Mouse (Mus musculus): ENCODE measurements around the gene A930033H14Rik. TPM values are rescaled to one million over a fixed set of nuclear protein-coding genes. Genes with fewer than 3 reads are reported as not detected.

The A930033H14Rik gene
- polyA plus RNA-seq, 1 experiment from 2014 or later, result 1.4 TPM

DNA sequence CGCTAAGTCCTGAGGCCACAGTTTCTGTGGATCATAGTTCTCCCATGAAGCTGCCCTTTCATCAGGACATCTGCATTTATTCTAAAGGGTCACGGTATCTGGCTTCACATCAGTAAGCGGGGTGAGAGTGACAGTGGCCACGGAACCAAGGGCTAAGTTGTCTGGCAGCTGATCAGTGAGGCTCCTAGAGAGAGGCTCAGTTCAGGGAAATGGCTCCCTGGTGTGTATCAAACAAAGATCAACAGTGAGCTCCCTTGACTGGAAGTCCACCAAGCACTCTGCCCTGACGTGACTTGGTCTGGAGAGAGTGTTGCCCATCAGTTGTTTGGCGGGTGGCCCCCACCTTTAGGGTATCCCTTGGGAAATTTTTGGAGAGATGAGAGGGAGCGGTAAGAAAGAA is 11.4 kb upstream of the A930033H14Rik start:
- Histone ChIP-seq H3K4me2 (no peak overlapping the region), H3K4me1 (no peaks in the 10 kb centered on the region), H3K9me3 (replicated peaks) (no peaks in the 10 kb centered on the region), H3K27ac (replicated peaks) (no peak overlapping the region), H3K9ac (replicated peaks) (no peak overlapping the region), H3K4me3 (replicated peaks) (no peak overlapping the region), H3K36me3 (no peaks in the 10 kb centered on the region), H3K27me3 (replicated peaks) (no peaks in the 10 kb centered on the region)
- no peak for ATAC-seq (ENCODE audit: low FRiP score)
- 72% methylated on average over 7 of the region's 7 CpGs for WGBS

DNA sequence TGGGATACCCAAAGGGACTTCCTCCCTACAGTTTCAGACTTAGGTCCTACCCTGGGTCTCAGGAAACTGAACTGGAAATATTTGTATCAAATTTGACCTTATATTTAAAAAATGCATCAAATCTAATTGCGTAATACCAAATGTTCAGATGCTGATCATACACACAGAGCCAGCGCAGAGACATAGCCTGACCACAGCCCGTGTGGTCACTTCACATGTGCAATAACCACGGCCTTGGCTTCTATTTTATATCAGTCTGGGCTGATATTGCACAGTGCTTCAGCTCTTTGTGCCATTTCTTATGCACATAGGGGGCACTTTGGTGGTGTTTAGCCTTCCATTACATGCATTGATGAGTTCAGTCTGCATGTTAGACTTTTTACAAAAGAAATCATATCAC is 10.3 kb upstream of the A930033H14Rik start:
- no peak overlapping the region for H3K27ac ChIP-seq (replicated peaks)
- H3K4me1 ChIP-seq, result no peaks in the 10 kb centered on the region
- no peaks in the 10 kb centered on the region for H3K27me3 ChIP-seq (replicated peaks)
- H3K36me3 ChIP-seq, result peaks cover 2% of the 10 kb centered on the region; the same call in 1 of the 2 replicates
- WGBS, result 98% methylated on average over 4 of the region's 4 CpGs
- ATAC-seq (ENCODE audit: low FRiP score), result no peak
- no peak overlapping the region for H3K9ac ChIP-seq (replicated peaks)
- H3K4me2 ChIP-seq, result no peak overlapping the region
- H3K9me3 ChIP-seq (replicated peaks), result no peaks in the 10 kb centered on the region
- H3K4me3 ChIP-seq (replicated peaks), result no peak overlapping the region

DNA sequence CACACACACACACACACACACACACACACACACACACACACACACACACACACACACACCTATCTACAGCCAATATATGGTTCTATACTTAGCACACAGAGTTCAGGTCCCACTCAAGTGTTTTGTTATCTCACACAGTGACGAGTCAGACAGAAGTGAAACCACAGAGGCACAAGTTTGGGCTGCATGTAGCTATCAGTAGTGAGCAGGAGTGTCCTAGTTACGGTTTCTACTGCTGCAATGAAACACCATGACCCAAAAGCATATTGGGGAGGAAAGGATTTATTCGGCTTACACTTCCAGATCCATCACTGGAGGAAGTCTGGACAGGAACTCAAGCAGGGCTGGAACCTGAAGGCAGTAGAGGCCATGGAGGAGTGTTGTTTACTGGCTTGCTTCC is 9.1 kb upstream of the A930033H14Rik start:
- H3K27ac ChIP-seq (replicated peaks), result no peak overlapping the region
- no peaks in the 10 kb centered on the region for H3K9me3 ChIP-seq (replicated peaks)
- no peak overlapping the region for H3K4me2 ChIP-seq
- no peaks in the 10 kb centered on the region for H3K27me3 ChIP-seq (replicated peaks)
- peaks cover 4% of the 10 kb centered on the region; the same call in 1 of the 2 replicates for H3K36me3 ChIP-seq
- no peak for ATAC-seq (ENCODE audit: low FRiP score)
- H3K9ac ChIP-seq (replicated peaks), result no peak overlapping the region
- H3K4me3 ChIP-seq (replicated peaks), result no peak overlapping the region
- 91% methylated on average over 3 of the region's 3 CpGs for WGBS
- H3K4me1 ChIP-seq, result no peaks in the 10 kb centered on the region

DNA sequence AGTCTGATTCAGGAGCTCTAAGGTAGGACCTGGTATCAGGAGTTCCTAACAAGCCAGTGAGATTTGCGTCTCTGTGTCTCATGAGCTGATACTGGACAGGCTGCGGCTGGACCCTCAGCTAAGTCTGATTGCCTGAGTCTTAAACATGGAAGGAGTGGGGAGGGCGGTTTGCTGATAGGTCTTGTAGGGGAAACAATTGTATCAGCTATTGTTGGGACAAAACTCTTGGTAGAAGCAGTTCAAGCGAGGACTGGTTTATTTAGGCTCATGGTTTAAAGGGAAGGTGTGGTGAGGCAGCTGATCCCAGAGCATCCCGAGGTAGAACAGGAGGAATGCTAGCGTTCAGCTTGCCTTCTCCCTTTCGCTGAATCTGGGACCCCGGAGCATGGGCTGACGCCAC is 8.2 kb upstream of the A930033H14Rik start:
- H3K27ac ChIP-seq (replicated peaks), result no peak overlapping the region
- no peak overlapping the region for H3K9ac ChIP-seq (replicated peaks)
- no peak for ATAC-seq (ENCODE audit: low FRiP score)
- no peaks in the 10 kb centered on the region for H3K9me3 ChIP-seq (replicated peaks)
- H3K4me2 ChIP-seq, result no peak overlapping the region
- H3K4me3 ChIP-seq (replicated peaks), result no peak overlapping the region
- H3K4me1 ChIP-seq, result no peaks in the 10 kb centered on the region
- peaks cover 4% of the 10 kb centered on the region; the same call in 1 of the 2 replicates for H3K36me3 ChIP-seq
- WGBS, result 98% methylated on average over 9 of the region's 9 CpGs
- no peaks in the 10 kb centered on the region for H3K27me3 ChIP-seq (replicated peaks)

DNA sequence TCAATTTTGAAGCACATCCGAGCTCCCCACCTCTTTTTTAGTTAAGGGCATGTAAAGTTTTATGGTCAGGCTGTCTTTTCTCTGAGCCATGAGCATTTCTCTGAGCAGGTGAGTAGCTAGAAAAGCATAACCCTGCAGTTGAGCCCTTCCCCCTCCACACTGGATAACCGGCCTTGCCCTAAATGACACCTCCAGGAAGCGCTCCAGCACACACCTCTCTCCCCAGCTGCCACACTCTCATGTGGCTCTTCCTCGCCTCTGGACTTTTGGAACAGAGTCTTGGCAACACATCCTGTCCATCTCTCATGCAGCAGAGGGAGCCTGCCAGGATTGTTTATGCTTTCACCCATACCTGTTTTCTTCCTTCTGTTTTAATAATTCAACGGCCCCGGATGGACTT is 7.4 kb upstream of the A930033H14Rik start:
- H3K36me3 ChIP-seq, result peaks cover 4% of the 10 kb centered on the region; the same call in 1 of the 2 replicates

DNA sequence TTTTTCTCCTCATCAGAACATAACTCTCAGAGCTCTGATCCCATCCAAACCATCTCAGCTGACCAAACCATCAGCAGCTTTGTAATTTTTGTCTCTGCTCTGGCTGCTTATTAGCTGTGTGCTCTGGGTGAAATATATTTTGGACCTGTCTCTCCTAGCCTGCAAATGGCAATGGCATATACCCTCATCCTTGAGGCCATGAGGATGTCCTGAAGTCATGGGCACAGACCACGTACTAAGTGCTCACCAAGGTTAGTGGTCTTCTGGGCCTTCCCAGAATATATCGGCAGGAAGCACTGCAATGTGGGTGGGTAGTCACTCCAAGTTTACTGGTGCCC is 6.4 kb upstream of the A930033H14Rik start:
- peaks cover 3% of the 10 kb centered on the region for H3K4me1 ChIP-seq
- H3K4me3 ChIP-seq (replicated peaks), result no peak overlapping the region
- H3K9me3 ChIP-seq (replicated peaks), result no peaks in the 10 kb centered on the region
- H3K36me3 ChIP-seq, result peaks cover 4% of the 10 kb centered on the region; the same call in 1 of the 2 replicates
- no peaks in the 10 kb centered on the region for H3K27me3 ChIP-seq (replicated peaks)
- no peak overlapping the region for H3K27ac ChIP-seq (replicated peaks)
- H3K9ac ChIP-seq (replicated peaks), result no peak overlapping the region
- WGBS, result 94% methylated on average over 2 of the region's 2 CpGs
- ATAC-seq (ENCODE audit: low FRiP score), result no peak
- no peak overlapping the region for H3K4me2 ChIP-seq

More for the DNA sequence above, 7.4 kb upstream of the A930033H14Rik start:
- H3K9ac ChIP-seq (replicated peaks), result no peak overlapping the region
- no peak for ATAC-seq (ENCODE audit: low FRiP score)
- WGBS, result 81% methylated on average over 6 of the region's 6 CpGs
- no peak overlapping the region for H3K4me2 ChIP-seq
- no peaks in the 10 kb centered on the region for H3K27me3 ChIP-seq (replicated peaks)
- H3K27ac ChIP-seq (replicated peaks), result no peak overlapping the region
- H3K9me3 ChIP-seq (replicated peaks), result no peaks in the 10 kb centered on the region
- no peaks in the 10 kb centered on the region for H3K4me1 ChIP-seq
- H3K4me3 ChIP-seq (replicated peaks), result no peak overlapping the region

DNA sequence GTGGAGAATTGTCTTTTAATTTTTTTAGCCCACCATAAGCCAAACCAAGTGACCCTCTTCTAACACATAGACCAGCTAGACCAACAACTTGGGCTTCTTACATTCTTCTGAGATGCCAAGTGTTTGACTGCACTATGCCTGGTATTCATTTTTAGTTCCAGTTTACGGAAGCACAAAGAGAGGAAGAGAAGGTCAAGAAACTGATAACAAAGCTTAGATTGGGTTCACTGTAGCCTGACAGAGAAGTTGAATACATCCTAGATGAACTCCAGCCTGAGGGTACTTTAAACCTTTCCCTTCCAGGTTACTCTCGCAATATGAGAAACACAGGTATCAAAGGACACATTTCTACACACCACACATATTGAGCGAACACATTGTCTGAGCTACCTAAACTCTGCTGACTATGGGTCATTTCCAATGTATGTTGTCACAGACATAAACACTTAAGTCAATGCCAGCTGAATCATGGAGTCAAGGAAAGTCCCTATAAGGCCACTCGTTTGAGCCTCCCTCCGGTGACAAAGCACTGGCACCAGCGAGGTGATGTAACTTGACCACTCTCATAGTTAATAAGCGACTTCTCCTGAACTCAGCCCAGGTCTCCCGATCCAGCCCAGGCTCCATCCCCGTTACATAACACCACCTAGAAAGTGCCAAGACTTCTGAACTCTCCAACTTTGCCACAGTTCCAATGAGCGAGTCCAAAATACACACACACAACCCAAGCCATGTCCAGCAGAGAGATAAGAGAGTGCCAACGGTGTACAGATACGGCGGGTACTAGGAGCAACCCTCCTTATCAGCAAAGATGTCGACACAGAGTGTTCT is 5.8 kb upstream of the A930033H14Rik start:
- Histone ChIP-seq H3K4me1 (peaks cover 9% of the 10 kb centered on the region), H3K27me3 (replicated peaks) (no peaks in the 10 kb centered on the region), H3K4me3 (replicated peaks) (no peak overlapping the region), H3K4me2 (no peak overlapping the region), H3K9ac (replicated peaks) (no peak overlapping the region), H3K36me3 (peaks cover 4% of the 10 kb centered on the region; the same call in 1 of the 2 replicates), H3K27ac (replicated peaks) (no peak overlapping the region), H3K9me3 (replicated peaks) (no peaks in the 10 kb centered on the region)
- no peak for ATAC-seq (ENCODE audit: low FRiP score)
- WGBS, result 94% methylated on average over 14 of the region's 14 CpGs

DNA sequence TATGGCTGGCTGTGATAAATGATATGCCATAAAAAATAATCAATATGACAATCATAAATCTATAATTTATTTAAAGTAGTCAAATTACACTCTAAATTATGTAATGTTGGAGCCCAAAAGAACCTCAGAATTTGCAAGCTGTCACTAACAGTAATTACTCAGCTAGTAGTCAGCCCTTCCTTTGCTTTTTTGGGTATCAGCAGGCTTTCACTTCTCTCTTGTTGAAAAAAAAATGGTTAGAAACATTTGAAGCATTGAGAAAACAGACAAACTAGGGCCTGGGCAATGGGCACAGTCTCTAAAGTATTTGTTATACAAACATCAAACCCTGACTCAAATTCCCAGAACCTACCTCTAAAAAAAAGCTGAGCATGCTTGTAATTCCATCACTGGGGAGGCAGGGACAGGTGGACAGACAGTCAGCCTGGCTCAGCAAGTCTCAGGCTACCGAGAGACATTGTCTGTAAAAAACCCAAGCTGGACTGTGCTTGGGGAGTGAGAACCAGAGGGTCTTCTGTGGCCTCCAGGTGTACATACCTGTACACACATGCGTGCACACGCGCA is 4.3 kb upstream of the A930033H14Rik start:
- Histone ChIP-seq H3K4me2 (no peak overlapping the region), H3K27me3 (replicated peaks) (no peaks in the 10 kb centered on the region), H3K4me3 (replicated peaks) (no peak overlapping the region), H3K9ac (replicated peaks) (no peak overlapping the region), H3K27ac (replicated peaks) (no peak overlapping the region), H3K36me3 (peaks cover 4% of the 10 kb centered on the region; the same call in 1 of the 2 replicates), H3K9me3 (replicated peaks) (no peaks in the 10 kb centered on the region), H3K4me1 (peaks cover 11% of the 10 kb centered on the region)
- ATAC-seq (ENCODE audit: low FRiP score), result no peak
- WGBS, result 89% methylated on average over 4 of the region's 4 CpGs

DNA sequence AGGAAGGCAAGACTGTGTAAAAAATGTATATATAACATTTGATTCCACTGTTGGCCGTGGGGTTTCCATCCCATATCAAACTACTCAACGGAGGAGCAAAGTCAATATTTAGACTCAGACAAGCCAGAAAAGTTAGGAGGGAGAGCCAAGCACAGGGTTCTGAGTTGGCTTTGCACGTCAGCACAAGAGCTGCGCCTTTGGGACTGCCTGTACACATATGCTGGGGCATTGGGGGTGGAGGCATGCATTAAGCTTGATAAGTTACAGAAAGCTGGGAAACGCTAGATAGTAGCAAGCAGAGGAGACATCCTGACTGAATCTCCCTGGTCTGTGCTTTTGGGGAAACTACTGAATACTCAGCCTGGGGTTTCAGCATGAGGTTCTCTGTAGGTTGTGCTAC is 1.1 kb upstream of the A930033H14Rik start:
- Histone ChIP-seq H3K9ac (replicated peaks) (peak overlapping the region; percentile 90), H3K27ac (replicated peaks) (peak overlapping the region; percentile 97; the same call in 1 of the 2 replicates), H3K4me2 (peak overlapping the region; percentile 87), H3K36me3 (peaks cover 4% of the 10 kb centered on the region; the same call in 1 of the 2 replicates), H3K4me3 (replicated peaks) (peak overlapping the region; percentile 78), H3K9me3 (replicated peaks) (no peaks in the 10 kb centered on the region), H3K4me1 (peaks cover 22% of the 10 kb centered on the region), H3K27me3 (replicated peaks) (no peaks in the 10 kb centered on the region)
- WGBS, result 29% methylated on average over 5 of the region's 5 CpGs
- no peak for ATAC-seq (ENCODE audit: low FRiP score)

DNA sequence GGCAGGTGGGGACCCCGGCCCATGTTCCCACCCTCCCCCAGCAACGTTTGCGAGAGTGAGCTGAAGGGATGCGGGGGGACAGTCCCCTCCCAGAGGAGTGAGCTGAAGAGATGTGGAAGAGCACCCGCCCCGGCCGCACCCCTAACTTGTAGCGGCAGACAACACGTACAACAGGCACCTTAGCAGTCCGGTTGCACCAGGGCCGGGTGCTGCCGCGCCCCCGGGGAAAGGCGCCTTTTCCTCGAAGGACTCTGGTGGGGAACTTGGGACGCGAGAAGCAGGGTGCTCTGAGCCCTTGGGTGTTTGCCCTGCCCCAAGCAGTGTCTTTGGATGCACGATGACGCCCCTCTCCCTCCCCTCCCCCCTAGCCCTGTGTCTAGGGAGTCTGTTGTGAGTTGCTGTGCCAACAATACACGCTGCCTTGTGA is 566 bp upstream of the A930033H14Rik start:
- H3K27me3 ChIP-seq (replicated peaks), result no peaks in the 10 kb centered on the region
- peaks cover 22% of the 10 kb centered on the region for H3K4me1 ChIP-seq
- ATAC-seq (ENCODE audit: low FRiP score), result peak; percentile 55
- peak overlapping the region; percentile 90 for H3K9ac ChIP-seq (replicated peaks)
- H3K27ac ChIP-seq (replicated peaks), result peak overlapping the region; percentile 97
- WGBS, result 0% methylated on average over 21 of the region's 21 CpGs
- H3K9me3 ChIP-seq (replicated peaks), result no peaks in the 10 kb centered on the region
- H3K36me3 ChIP-seq, result peaks cover 4% of the 10 kb centered on the region; the same call in 1 of the 2 replicates
- H3K4me2 ChIP-seq, result peak overlapping the region; percentile 87
- H3K4me3 ChIP-seq (replicated peaks), result peak overlapping the region; percentile 78

DNA sequence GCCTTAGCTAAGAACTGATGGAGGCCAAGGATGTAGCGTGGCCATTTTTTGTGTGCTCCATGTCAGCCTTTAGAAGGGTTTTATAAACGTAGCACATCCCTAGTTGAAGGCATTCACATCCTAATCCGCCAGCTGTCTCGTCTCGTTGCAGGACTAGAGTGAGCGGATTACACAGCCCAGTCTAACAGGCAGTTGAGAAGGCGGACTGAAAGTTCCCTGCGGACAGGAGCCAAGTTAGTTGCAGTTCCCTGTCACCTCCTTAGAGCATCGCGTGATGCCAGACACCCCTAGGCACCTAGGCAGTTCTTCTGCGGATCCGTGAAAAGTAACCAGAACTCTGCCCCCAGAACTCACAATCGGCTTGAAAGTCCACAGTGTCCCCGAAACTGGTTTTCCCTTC is 922 bp downstream of the A930033H14Rik start:
- WGBS, result 5% methylated on average over 14 of the region's 14 CpGs
- H3K4me1 ChIP-seq, result peaks cover 22% of the 10 kb centered on the region
- H3K4me3 ChIP-seq (replicated peaks), result peak overlapping the region; percentile 78
- H3K9me3 ChIP-seq (replicated peaks), result no peaks in the 10 kb centered on the region
- H3K27ac ChIP-seq (replicated peaks), result peak overlapping the region; percentile 97
- H3K27me3 ChIP-seq (replicated peaks), result no peaks in the 10 kb centered on the region
- no peaks in the 10 kb centered on the region for H3K36me3 ChIP-seq
- ATAC-seq (ENCODE audit: low FRiP score), result peak; percentile 7; the same call in 1 of the 2 replicates
- H3K4me2 ChIP-seq, result peak overlapping the region; percentile 87
- H3K9ac ChIP-seq (replicated peaks), result peak overlapping the region; percentile 90

DNA sequence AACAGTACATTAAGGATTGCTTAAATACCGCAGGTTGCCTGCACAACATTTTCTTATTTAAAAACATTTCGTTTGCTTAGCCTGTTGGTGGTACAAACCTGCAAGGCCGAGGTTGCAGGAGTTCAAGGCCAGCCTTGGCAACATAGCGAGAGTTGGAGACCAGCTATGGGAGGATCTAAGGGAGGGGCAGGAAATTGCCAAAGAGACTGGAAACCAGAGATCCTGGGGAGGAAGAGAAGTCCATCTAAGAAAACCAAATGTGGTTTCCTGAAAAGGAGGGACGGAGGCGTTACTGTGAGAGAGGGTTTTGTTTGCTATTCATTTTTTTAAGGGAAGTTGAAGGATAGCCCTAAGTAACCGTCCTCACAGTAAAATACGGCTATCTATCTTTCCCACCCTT is 1.3 kb downstream of the A930033H14Rik start:
- peak overlapping the region; percentile 78 for H3K4me3 ChIP-seq (replicated peaks)
- H3K27me3 ChIP-seq (replicated peaks), result no peaks in the 10 kb centered on the region
- no peaks in the 10 kb centered on the region for H3K9me3 ChIP-seq (replicated peaks)
- H3K36me3 ChIP-seq, result no peaks in the 10 kb centered on the region
- 69% methylated on average over 8 of the region's 8 CpGs for WGBS
- H3K4me1 ChIP-seq, result peaks cover 22% of the 10 kb centered on the region
- no peak for ATAC-seq (ENCODE audit: low FRiP score)
- H3K27ac ChIP-seq (replicated peaks), result peak overlapping the region; percentile 97
- peak overlapping the region; percentile 87 for H3K4me2 ChIP-seq
- H3K9ac ChIP-seq (replicated peaks), result peak overlapping the region; percentile 90
